Mouse (Mus musculus) heart, embryonic 16.5 days (tissue): ENCODE results near the gene Klhl31. TPM values are rescaled to one million over a fixed set of nuclear protein-coding genes. Genes with fewer than 3 reads are reported as not detected.

Experiments used
- ATAC-seq: fragments of 200-750 bp; cut with Nextera tagmentation; replicated peaks from 2 replicates; pipeline ENCODE4 v1.8.0; 2017; ENCODE audit warnings: moderate number of reproducible peaks; ENCODE audit not compliant: insufficient read depth, low FRiP score; ENCODE audit errors: extremely low read depth
- H3K27ac ChIP-seq: fragments of 300-500 bp; sonication (generic); 2 replicates; pipeline ENCODE4 v1.5.1; 2014; ENCODE audit warnings: mild to moderate bottlenecking, low read length, control low read depth, moderate library complexity
- H3K27me3 ChIP-seq: fragments of 300-500 bp; sonication (generic); 2 replicates; pipeline ENCODE4 v1.6.1; 2014; ENCODE audit warnings: low read length, mixed read lengths; ENCODE audit not compliant: control insufficient read depth, insufficient read depth
- H3K36me3 ChIP-seq: fragments of 300-500 bp; sonication (generic); 2 replicates; pipeline ENCODE4 v1.6.1; 2014; ENCODE audit not compliant: control insufficient read depth, insufficient read depth
- H3K4me1 ChIP-seq: fragments of 300-500 bp; sonication (generic); 2 replicates; pipeline ENCODE4 v1.6.1; 2014; ENCODE audit warnings: low read length, mixed read lengths; ENCODE audit not compliant: control insufficient read depth, insufficient read depth
- H3K4me2 ChIP-seq: fragments of 300-500 bp; sonication (generic); 2 replicates; pipeline ENCODE4 v1.6.1; 2014; ENCODE audit warnings: low read depth, mild to moderate bottlenecking, control low read depth, low read length
- H3K4me3 ChIP-seq: fragments of 300-500 bp; sonication (generic); 2 replicates; pipeline ENCODE4 v1.5.1; 2014; ENCODE audit warnings: mild to moderate bottlenecking, control low read depth, low read length
- H3K9ac ChIP-seq: fragments of 300-500 bp; sonication (generic); 2 replicates; pipeline ENCODE4 v1.6.1; 2014; ENCODE audit warnings: low read length, control low read depth
- H3K9me3 ChIP-seq: fragments of 300-500 bp; sonication (generic); replicated peaks from 2 replicates; pipeline ENCODE4 v1.6.1; 2016; ENCODE audit warnings: low read length; ENCODE audit not compliant: control insufficient read depth
- WGBS: fragments of 180-500 bp; shearing (Covaris S2); extraction: QIAGEN DNeasy Blood & Tissue Kit; methylation state at CpG from one replicate; pipeline ENCODE4 v1.1.7; 2014; 5-methylcytosine and 5-hydroxymethylcytosine counted together
- polyA plus RNA-seq: library from polyadenylated mRNA; unstranded; fragments of >200 nt; fragmentation: Nextera tagmentation; extraction: Ambion mirVana; gene quantifications from 2 replicates; pipeline ENCODE4 v1.2.1, GENCODE M21; 2015

Gene Klhl31
- polyA plus RNA-seq: 54.2 and 59.9 TPM in 2 replicates

- no peaks in the 10 kb centered on the region for H3K27me3 ChIP-seq
- ATAC-seq: peak; percentile 83
- H3K36me3 ChIP-seq: no peaks in the 10 kb centered on the region
- peak within 1 kb of the TSS; percentile 60 for H3K4me2 ChIP-seq
- H3K9ac ChIP-seq: peak within 1 kb of the TSS; percentile 69
- WGBS: 16% methylated on average over 10 of the region's 10 CpGs
- no peaks in the 10 kb centered on the region for H3K9me3 ChIP-seq
- peak within 1 kb of the TSS; percentile 54 for H3K4me3 ChIP-seq
- H3K27ac ChIP-seq: peak within 1 kb of the TSS; percentile 97
- H3K4me1 ChIP-seq: peaks cover 5% of the 10 kb centered on the region
These were observed at the start of gene Klhl31 for GRCm38 (mm10) chr9:77636450-77636951. Gene Klhl31, plus strand, starts transcription at chr9:77636500.

GRCm38 (mm10) chr9:77586806-77587591, 49.3 kb upstream of the Klhl31 start:
- 72% methylated on average over 6 of the region's 6 CpGs for WGBS
- Histone ChIP-seq H3K9me3 (0 out of 2 replicates have a peak, but pooled peaks cover 5% of the 10 kb centered on the region), H3K36me3 (no peaks in the 10 kb centered on the region), H3K27ac (no peak overlapping the region), H3K27me3 (no peaks in the 10 kb centered on the region), H3K9ac (no peak overlapping the region), H3K4me2 (no peak overlapping the region), H3K4me3 (no peak overlapping the region), H3K4me1 (peaks cover 2% of the 10 kb centered on the region; the same call in 1 of the 2 replicates)
- no peak for ATAC-seq

- no peak overlapping the region for H3K4me3 ChIP-seq
These were observed 48.7 kb upstream of the Klhl31 start for GRCm38 (mm10) chr9:77587616-77588015.

GRCm38 (mm10) chr9:77589496-77589895, 46.8 kb upstream of the Klhl31 start:
- ATAC-seq: no peak
- Histone ChIP-seq H3K27ac (no peak overlapping the region), H3K4me2 (no peak overlapping the region), H3K4me3 (no peak overlapping the region), H3K4me1 (peaks cover 3% of the 10 kb centered on the region; the same call in 1 of the 2 replicates), H3K27me3 (no peaks in the 10 kb centered on the region), H3K9ac (no peak overlapping the region), H3K9me3 (0 out of 2 replicates have a peak, but pooled peaks cover 5% of the 10 kb centered on the region), H3K36me3 (no peaks in the 10 kb centered on the region)
- WGBS: 55% methylated on average over 2 of the region's 2 CpGs

More at GRCm38 (mm10) chr9:77587616-77588015, 48.7 kb upstream of the Klhl31 start:
- Histone ChIP-seq H3K9me3 (0 out of 2 replicates have a peak, but pooled peaks cover 5% of the 10 kb centered on the region), H3K4me1 (peaks cover 2% of the 10 kb centered on the region; the same call in 1 of the 2 replicates), H3K4me2 (no peak overlapping the region), H3K36me3 (no peaks in the 10 kb centered on the region), H3K9ac (no peak overlapping the region), H3K27me3 (no peaks in the 10 kb centered on the region), H3K27ac (no peak overlapping the region)
- 87% methylated on average over 7 of the region's 7 CpGs for WGBS
- no peak for ATAC-seq

- H3K27me3 ChIP-seq: no peaks in the 10 kb centered on the region
- no peak for ATAC-seq
- no peaks in the 10 kb centered on the region for H3K9me3 ChIP-seq
- H3K4me3 ChIP-seq: no peak overlapping the region
- no peak overlapping the region for H3K27ac ChIP-seq
- no peaks in the 10 kb centered on the region for H3K36me3 ChIP-seq
- peaks cover 7% of the 10 kb centered on the region for H3K4me1 ChIP-seq
- WGBS: 57% methylated on average over 4 of the region's 4 CpGs
- no peak overlapping the region for H3K9ac ChIP-seq
- H3K4me2 ChIP-seq: no peak overlapping the region
These were observed 43.9 kb upstream of the Klhl31 start for GRCm38 (mm10) chr9:77592423-77592822.

- Histone ChIP-seq H3K4me3 (no peak overlapping the region), H3K36me3 (no peaks in the 10 kb centered on the region), H3K9me3 (no peaks in the 10 kb centered on the region), H3K4me2 (no peak overlapping the region), H3K9ac (0 out of 2 replicates have a peak overlapping the region, but pooled peaks have one; percentile 1), H3K4me1 (peaks cover 7% of the 10 kb centered on the region), H3K27me3 (no peaks in the 10 kb centered on the region), H3K27ac (no peak overlapping the region)
- no peak for ATAC-seq
- whole genome bisulfite sequencing: 51% methylated on average over 12 of the region's 12 CpGs
These were observed 41.2 kb upstream of the Klhl31 start for GRCm38 (mm10) chr9:77595006-77595626.

GRCm38 (mm10) chr9:77596355-77596754, 39.9 kb upstream of the Klhl31 start:
- Histone ChIP-seq H3K36me3 (no peaks in the 10 kb centered on the region), H3K9ac (no peak overlapping the region), H3K4me3 (no peak overlapping the region), H3K27me3 (no peaks in the 10 kb centered on the region), H3K9me3 (no peaks in the 10 kb centered on the region), H3K27ac (no peak overlapping the region), H3K4me1 (peaks cover 6% of the 10 kb centered on the region), H3K4me2 (no peak overlapping the region)
- WGBS: 24% methylated on average over 7 of the region's 7 CpGs
- ATAC-seq: peak; percentile 41; the same call in 1 of the 2 replicates

- H3K4me2 ChIP-seq: no peak overlapping the region
- no peak overlapping the region for H3K27ac ChIP-seq
- H3K9ac ChIP-seq: no peak overlapping the region
- peaks cover 5% of the 10 kb centered on the region for H3K4me1 ChIP-seq
- ATAC-seq: no peak
- no peaks in the 10 kb centered on the region for H3K27me3 ChIP-seq
- 50% methylated on average over 3 of the region's 3 CpGs for WGBS
- no peak overlapping the region for H3K4me3 ChIP-seq
- H3K9me3 ChIP-seq: no peaks in the 10 kb centered on the region
- no peaks in the 10 kb centered on the region for H3K36me3 ChIP-seq
These were observed 37.7 kb upstream of the Klhl31 start for GRCm38 (mm10) chr9:77598560-77598959.
